Mouse (Mus musculus) yolk sac, embryonic 10.5 days (tissue): ENCODE measurements around the gene Mettl7b.

ENCODE experiments used
- DNase-seq: peaks from one replicate; pipeline ENCODE4 v3.0.0-alpha.2; 2017; ENCODE audit warnings: low spot score

The Mettl7b gene

GRCm38 (mm10) chr10:128919203-128919631 lies 41.6 kb downstream of the Mettl7b start:
- DNase-seq: peak; percentile 84

GRCm38 (mm10) chr10:128918246-128918645 lies 42.5 kb downstream of the Mettl7b start:
- no peak for DNase-seq

- DNase-seq: no peak
Observed at GRCm38 (mm10) chr10:128917400-128917799, 43.4 kb downstream of the Mettl7b start.

- no peak for DNase-seq
Observed at GRCm38 (mm10) chr10:128916665-128917064, 44.1 kb downstream of the Mettl7b start.

- DNase-seq: no peak
Observed at GRCm38 (mm10) chr10:128915550-128915949, 45.2 kb downstream of the Mettl7b start.

- DNase-seq: no peak
Observed at GRCm38 (mm10) chr10:128913696-128914095, 47.1 kb downstream of the Mettl7b start.

GRCm38 (mm10) chr10:128913219-128913618 lies 47.6 kb downstream of the Mettl7b start:
- DNase-seq: peak; percentile 77

GRCm38 (mm10) chr10:128912791-128913190 lies 48.0 kb downstream of the Mettl7b start:
- no peak for DNase-seq

GRCm38 (mm10) chr10:128912268-128912667 lies 48.5 kb downstream of the Mettl7b start:
- DNase-seq: no peak

- no peak for DNase-seq
Observed at GRCm38 (mm10) chr10:128911430-128911829, 49.4 kb downstream of the Mettl7b start.

GRCm38 (mm10) chr10:128910066-128910841 lies 50.5 kb downstream of the Mettl7b start:
- DNase-seq: peak; percentile 55

GRCm38 (mm10) chr10:128909567-128910028 lies 51.2 kb downstream of the Mettl7b start:
- peak; percentile 95 for DNase-seq

GRCm38 (mm10) chr10:128908778-128909448 lies 51.9 kb downstream of the Mettl7b start:
- peak; percentile 77 for DNase-seq
